Mouse (Mus musculus): ENCODE measurements around the gene Pmm1. TPM values are rescaled to one million over a fixed set of nuclear protein-coding genes. Genes with fewer than 3 reads are reported as not detected.
"Not testable (repeated sequence)": the region's sequence is repeated elsewhere in the genome, so short reads cannot be mapped to it uniquely, and the experiment has no call there.

The Pmm1 gene
- 10 to 100 TPM; 22.0 to 31.4 TPM for total RNA-seq (2021)

GRCm38 (mm10) chr15:81960171-81961077 lies at the start of gene Pmm1:
TSS of gene Pmm1 (minus strand) at chr15:81960930.
- peak; percentile 98 for DNase-seq

GRCm38 (mm10) chr15:82004257-82004656 lies 43.5 kb upstream of the Pmm1 start:
- intact Hi-C loops (cut with DNase I): no loop called here

More at GRCm38 (mm10) chr15:81960171-81961077, at the start of gene Pmm1:
- intact Hi-C loops (cut with DNase I): loop anchor here (1.0 to 2.0 kb wide), 2 partner anchors 29 to 80 kb away; no protein-coding TSS in a partner anchor

GRCm38 (mm10) chr15:81993992-81994391 lies 33.3 kb upstream of the Pmm1 start:
- no peak for DNase-seq
- intact Hi-C loops (cut with DNase I): loop anchor here (10.0 kb wide), 1 partner anchor 179 kb away; no protein-coding TSS in a partner anchor

More at GRCm38 (mm10) chr15:82004257-82004656, 43.5 kb upstream of the Pmm1 start:
- DNase-seq: no peak

- DNase-seq: peak in 1 of 2 experiments; percentile 28
- intact Hi-C loops (cut with DNase I): loop anchor here (10.0 kb wide), 1 partner anchor 176 kb away; no protein-coding TSS in a partner anchor
Measured at GRCm38 (mm10) chr15:81990549-81990948, 29.8 kb upstream of the Pmm1 start.

GRCm38 (mm10) chr15:81989371-81990062 lies 28.8 kb upstream of the Pmm1 start:
- intact Hi-C loops (cut with DNase I): loop anchor here (1.0 to 10.0 kb wide), 4 partner anchors 29 to 175 kb away; partner anchors contain the start of gene Pmm1
- DNase-seq: peak; percentile 93 to 96

- DNase-seq: no peak
Measured at GRCm38 (mm10) chr15:81987646-81988045, 26.9 kb upstream of the Pmm1 start, which contains the start of gene Xrcc6. TSS of gene Xrcc6 (plus strand) at chr15:81987835.

GRCm38 (mm10) chr15:81985267-81986161 lies 24.8 kb upstream of the Pmm1 start:
- DNase-seq: no peak
- intact Hi-C loops (cut with DNase I): loop anchor here (5.0 kb wide), 1 partner anchor 153 kb away; no protein-coding TSS in a partner anchor

More at GRCm38 (mm10) chr15:81987646-81988045, 26.9 kb upstream of the Pmm1 start, which contains the start of gene Xrcc6:
- intact Hi-C loops (cut with DNase I): loop anchor here (5.0 kb wide), 1 partner anchor 155 kb away; no protein-coding TSS in a partner anchor

GRCm38 (mm10) chr15:81982173-81982572 lies 21.4 kb upstream of the Pmm1 start:
- intact Hi-C loops (cut with DNase I): no loop called here
- no peak for DNase-seq

GRCm38 (mm10) chr15:81980321-81980720 lies 19.6 kb upstream of the Pmm1 start, which contains the start of gene 1700029P11Rik:
TSS of gene 1700029P11Rik (plus strand) at chr15:81980540.
- no peak for DNase-seq
- intact Hi-C loops (cut with DNase I): no loop called here

GRCm38 (mm10) chr15:81975156-81975555 lies 14.4 kb upstream of the Pmm1 start:
- DNase-seq; intact Hi-C loops (cut with DNase I): not testable (repeated sequence)

GRCm38 (mm10) chr15:81970498-81970897 lies 9.8 kb upstream of the Pmm1 start:
- intact Hi-C loops (cut with DNase I); DNase-seq: not testable (repeated sequence)

GRCm38 (mm10) chr15:81969635-81970034 lies 8.9 kb upstream of the Pmm1 start:
- intact Hi-C loops (cut with DNase I); DNase-seq: not testable (repeated sequence)

- DNase-seq: peak in 1 of 2 experiments; percentile 27
- intact Hi-C loops (cut with DNase I): no loop called here
Measured at GRCm38 (mm10) chr15:81969173-81969572, 8.4 kb upstream of the Pmm1 start.

GRCm38 (mm10) chr15:81968447-81968846 lies 7.7 kb upstream of the Pmm1 start:
- intact Hi-C loops (cut with DNase I): no loop called here
- no peak for DNase-seq

- no peak for DNase-seq
- intact Hi-C loops (cut with DNase I): no loop called here
Measured at GRCm38 (mm10) chr15:81967821-81968220, 7.1 kb upstream of the Pmm1 start.

GRCm38 (mm10) chr15:81966062-81966829 lies 5.5 kb upstream of the Pmm1 start:
- intact Hi-C loops (cut with DNase I): no loop called here
- no peak for DNase-seq

GRCm38 (mm10) chr15:81964980-81965545 lies 4.3 kb upstream of the Pmm1 start:
- DNase-seq: no peak
- intact Hi-C loops (cut with DNase I): no loop called here

GRCm38 (mm10) chr15:81964262-81964661 lies 3.5 kb upstream of the Pmm1 start:
- DNase-seq: no peak
- intact Hi-C loops (cut with DNase I): no loop called here

- DNase-seq: no peak
- intact Hi-C loops (cut with DNase I): loop anchor here (2.0 kb wide), 1 partner anchor 80 kb away; no protein-coding TSS in a partner anchor
Measured at GRCm38 (mm10) chr15:81961078-81961451, 335 bp upstream of the Pmm1 start.

Measured in heart, postnatal 10 days (tissue).